Mouse (Mus musculus): ENCODE data around the gene Flrt2. TPM values are rescaled to one million over a fixed set of nuclear protein-coding genes. Genes with fewer than 3 reads are reported as not detected.

Gene Flrt2
- polyA plus RNA-seq, 1 experiment from 2014 or later, result 31.0 TPM

DNA sequence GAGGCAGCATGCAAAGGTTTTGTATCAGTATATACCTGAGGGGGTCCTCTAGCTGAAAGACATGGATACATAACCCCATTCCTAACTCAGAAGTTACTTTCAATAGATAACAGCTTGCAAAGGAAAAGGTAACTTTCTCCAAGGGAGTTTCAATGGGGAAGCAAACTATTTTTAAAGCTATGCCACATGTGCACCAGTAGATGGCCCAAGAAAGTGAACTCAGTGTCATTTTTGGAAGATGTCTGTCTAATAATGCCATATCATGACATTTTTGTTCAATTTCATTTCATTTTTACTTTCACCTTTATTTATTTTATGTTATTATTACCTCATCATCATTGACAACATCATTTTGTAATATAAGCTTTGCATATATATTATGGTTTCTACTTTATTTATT lies 124.6 kb downstream of the Flrt2 start:
- Histone ChIP-seq H3K9me3 (replicated peaks; ENCODE audit: control insufficient read depth, low read length) (no peaks in the 10 kb centered on the region), H3K4me2 (ENCODE audit: low read length) (no peak overlapping the region), H3K36me3 (ENCODE audit: control insufficient read depth, insufficient read depth, low read length) (no peaks in the 10 kb centered on the region), H3K9ac (ENCODE audit: low read length) (no peak overlapping the region), H3K4me3 (ENCODE audit: low read depth, low read length) (no peak overlapping the region), H3K27me3 (replicated peaks; ENCODE audit: control insufficient read depth, insufficient read depth, low read length) (no peaks in the 10 kb centered on the region), H3K27ac (ENCODE audit: low read depth, low read length) (no peak overlapping the region), H3K4me1 (ENCODE audit: control insufficient read depth, insufficient read depth, low read length) (no peaks in the 10 kb centered on the region)
- ATAC-seq, result no peak
- no peak for DNase-seq (ENCODE audit: low spot score)

Data from forebrain, embryonic 14.5 days (tissue).